Mouse (Mus musculus): ENCODE measurements around the gene Zbed5. TPM values are rescaled to one million over a fixed set of nuclear protein-coding genes. Genes with fewer than 3 reads are reported as not detected.
"Not testable (repeated sequence)": the region's sequence is repeated elsewhere in the genome, so short reads cannot be mapped to it uniquely, and the experiment has no call there.

Zbed5 gene
- polyA plus RNA-seq, 1 experiment from 2014 or later, result 8.7 TPM

- not testable (repeated sequence) for ATAC-seq (ENCODE audit: low FRiP score, low TSS enrichment); H3K27ac ChIP-seq (ENCODE audit: low read depth, low read length); H3K27me3 ChIP-seq (ENCODE audit: control insufficient read depth, insufficient read depth, low read length); H3K4me3 ChIP-seq (ENCODE audit: low read length); H3K9me3 ChIP-seq (ENCODE audit: control insufficient read depth, low read length); H3K9ac ChIP-seq (ENCODE audit: low read depth, low read length); H3K4me1 ChIP-seq (ENCODE audit: control insufficient read depth, insufficient read depth, low read length); H3K36me3 ChIP-seq (ENCODE audit: control insufficient read depth, insufficient read depth, low read length); H3K4me2 ChIP-seq (replicated peaks; ENCODE audit: low read depth, low read length)
- WGBS, result 85% methylated on average over 11 of the region's 11 CpGs
Observed at GRCm38 (mm10) chr5:129915491-129915890, 20.0 kb downstream of the Zbed5 start.

- H3K36me3 ChIP-seq (ENCODE audit: control insufficient read depth, insufficient read depth, low read length), result no peaks in the 10 kb centered on the region
- no peaks in the 10 kb centered on the region for H3K27me3 ChIP-seq (ENCODE audit: control insufficient read depth, insufficient read depth, low read length)
- H3K9ac ChIP-seq (ENCODE audit: low read depth, low read length), result no peak overlapping the region
- H3K9me3 ChIP-seq (ENCODE audit: control insufficient read depth, low read length), result no peaks in the 10 kb centered on the region
- 90% methylated on average over 24 of the region's 24 CpGs for WGBS
- H3K4me3 ChIP-seq (ENCODE audit: low read length), result no peak overlapping the region
- no peak for ATAC-seq (ENCODE audit: low FRiP score, low TSS enrichment)
- no peaks in the 10 kb centered on the region for H3K4me1 ChIP-seq (ENCODE audit: control insufficient read depth, insufficient read depth, low read length)
- no peak overlapping the region for H3K4me2 ChIP-seq (replicated peaks; ENCODE audit: low read depth, low read length)
- no peak overlapping the region for H3K27ac ChIP-seq (ENCODE audit: low read depth, low read length)
Observed at GRCm38 (mm10) chr5:129918065-129918651, 22.6 kb downstream of the Zbed5 start.

GRCm38 (mm10) chr5:129918752-129919151, 23.2 kb downstream of the Zbed5 start:
- ATAC-seq (ENCODE audit: low FRiP score, low TSS enrichment), result no peak
- H3K36me3 ChIP-seq (ENCODE audit: control insufficient read depth, insufficient read depth, low read length), result no peaks in the 10 kb centered on the region

GRCm38 (mm10) chr5:129919320-129919719, 23.8 kb downstream of the Zbed5 start:
- H3K27me3 ChIP-seq (ENCODE audit: control insufficient read depth, insufficient read depth, low read length), result no peaks in the 10 kb centered on the region
- no peak overlapping the region for H3K9ac ChIP-seq (ENCODE audit: low read depth, low read length)
- H3K4me1 ChIP-seq (ENCODE audit: control insufficient read depth, insufficient read depth, low read length), result no peaks in the 10 kb centered on the region
- no peaks in the 10 kb centered on the region for H3K36me3 ChIP-seq (ENCODE audit: control insufficient read depth, insufficient read depth, low read length)
- no peaks in the 10 kb centered on the region for H3K9me3 ChIP-seq (ENCODE audit: control insufficient read depth, low read length)
- ATAC-seq (ENCODE audit: low FRiP score, low TSS enrichment), result no peak
- WGBS, result 59% methylated on average over 8 of the region's 8 CpGs
- no peak overlapping the region for H3K4me3 ChIP-seq (ENCODE audit: low read length)
- H3K4me2 ChIP-seq (replicated peaks; ENCODE audit: low read depth, low read length), result no peak overlapping the region
- no peak overlapping the region for H3K27ac ChIP-seq (ENCODE audit: low read depth, low read length)

More at GRCm38 (mm10) chr5:129918752-129919151, 23.2 kb downstream of the Zbed5 start:
- H3K4me1 ChIP-seq (ENCODE audit: control insufficient read depth, insufficient read depth, low read length), result no peaks in the 10 kb centered on the region
- H3K27ac ChIP-seq (ENCODE audit: low read depth, low read length), result no peak overlapping the region
- no peaks in the 10 kb centered on the region for H3K9me3 ChIP-seq (ENCODE audit: control insufficient read depth, low read length)
- no peaks in the 10 kb centered on the region for H3K27me3 ChIP-seq (ENCODE audit: control insufficient read depth, insufficient read depth, low read length)
- H3K4me2 ChIP-seq (replicated peaks; ENCODE audit: low read depth, low read length), result no peak overlapping the region
- 77% methylated on average over 9 of the region's 9 CpGs for WGBS
- H3K4me3 ChIP-seq (ENCODE audit: low read length), result no peak overlapping the region
- H3K9ac ChIP-seq (ENCODE audit: low read depth, low read length), result no peak overlapping the region

- WGBS, result 96% methylated on average over 4 of the region's 4 CpGs
Observed at GRCm38 (mm10) chr5:129921972-129922371, 26.4 kb downstream of the Zbed5 start.

GRCm38 (mm10) chr5:129924820-129925452, 29.4 kb downstream of the Zbed5 start:
- no peak for ATAC-seq (ENCODE audit: low FRiP score, low TSS enrichment)
- no peak overlapping the region for H3K4me2 ChIP-seq (replicated peaks; ENCODE audit: low read depth, low read length)
- H3K27ac ChIP-seq (ENCODE audit: low read depth, low read length), result no peak overlapping the region
- H3K27me3 ChIP-seq (ENCODE audit: control insufficient read depth, insufficient read depth, low read length), result no peaks in the 10 kb centered on the region
- H3K4me1 ChIP-seq (ENCODE audit: control insufficient read depth, insufficient read depth, low read length), result no peaks in the 10 kb centered on the region
- WGBS, result 85% methylated on average over 8 of the region's 8 CpGs
- no peaks in the 10 kb centered on the region for H3K9me3 ChIP-seq (ENCODE audit: control insufficient read depth, low read length)
- no peak overlapping the region for H3K9ac ChIP-seq (ENCODE audit: low read depth, low read length)
- no peak overlapping the region for H3K4me3 ChIP-seq (ENCODE audit: low read length)
- no peaks in the 10 kb centered on the region for H3K36me3 ChIP-seq (ENCODE audit: control insufficient read depth, insufficient read depth, low read length)

More at GRCm38 (mm10) chr5:129921972-129922371, 26.4 kb downstream of the Zbed5 start:
- Histone ChIP-seq H3K4me2 (replicated peaks; ENCODE audit: low read depth, low read length) (no peak overlapping the region), H3K27me3 (ENCODE audit: control insufficient read depth, insufficient read depth, low read length) (no peaks in the 10 kb centered on the region), H3K9ac (ENCODE audit: low read depth, low read length) (no peak overlapping the region), H3K4me1 (ENCODE audit: control insufficient read depth, insufficient read depth, low read length) (no peaks in the 10 kb centered on the region), H3K9me3 (ENCODE audit: control insufficient read depth, low read length) (no peaks in the 10 kb centered on the region), H3K36me3 (ENCODE audit: control insufficient read depth, insufficient read depth, low read length) (no peaks in the 10 kb centered on the region), H3K4me3 (ENCODE audit: low read length) (no peak overlapping the region), H3K27ac (ENCODE audit: low read depth, low read length) (no peak overlapping the region)
- ATAC-seq (ENCODE audit: low FRiP score, low TSS enrichment), result no peak

- H3K4me2 ChIP-seq (replicated peaks; ENCODE audit: low read depth, low read length), result no peak overlapping the region
- no peak overlapping the region for H3K9ac ChIP-seq (ENCODE audit: low read depth, low read length)
- no peak overlapping the region for H3K27ac ChIP-seq (ENCODE audit: low read depth, low read length)
- no peaks in the 10 kb centered on the region for H3K27me3 ChIP-seq (ENCODE audit: control insufficient read depth, insufficient read depth, low read length)
- no peak overlapping the region for H3K4me3 ChIP-seq (ENCODE audit: low read length)
- H3K36me3 ChIP-seq (ENCODE audit: control insufficient read depth, insufficient read depth, low read length), result no peaks in the 10 kb centered on the region
- ATAC-seq (ENCODE audit: low FRiP score, low TSS enrichment), result no peak
- H3K4me1 ChIP-seq (ENCODE audit: control insufficient read depth, insufficient read depth, low read length), result no peaks in the 10 kb centered on the region
- 67% methylated on average over 5 of the region's 5 CpGs for WGBS
- H3K9me3 ChIP-seq (ENCODE audit: control insufficient read depth, low read length), result no peaks in the 10 kb centered on the region
Observed at GRCm38 (mm10) chr5:129925933-129926332, 30.4 kb downstream of the Zbed5 start.

GRCm38 (mm10) chr5:129929924-129930855, 34.7 kb downstream of the Zbed5 start:
- ATAC-seq (ENCODE audit: low FRiP score, low TSS enrichment), result no peak
- Histone ChIP-seq H3K9ac (ENCODE audit: low read depth, low read length) (no peak overlapping the region), H3K27ac (ENCODE audit: low read depth, low read length) (no peak overlapping the region), H3K4me3 (ENCODE audit: low read length) (no peak overlapping the region), H3K4me2 (replicated peaks; ENCODE audit: low read depth, low read length) (no peak overlapping the region), H3K27me3 (ENCODE audit: control insufficient read depth, insufficient read depth, low read length) (no peaks in the 10 kb centered on the region), H3K36me3 (ENCODE audit: control insufficient read depth, insufficient read depth, low read length) (no peaks in the 10 kb centered on the region), H3K9me3 (ENCODE audit: control insufficient read depth, low read length) (no peaks in the 10 kb centered on the region), H3K4me1 (ENCODE audit: control insufficient read depth, insufficient read depth, low read length) (no peaks in the 10 kb centered on the region)
- 56% methylated on average over 9 of the region's 9 CpGs for WGBS

GRCm38 (mm10) chr5:129936941-129937340, 41.4 kb downstream of the Zbed5 start:
- ATAC-seq (ENCODE audit: low FRiP score, low TSS enrichment), result no peak
- Histone ChIP-seq H3K9me3 (ENCODE audit: control insufficient read depth, low read length) (no peaks in the 10 kb centered on the region), H3K4me3 (ENCODE audit: low read length) (no peak overlapping the region), H3K27me3 (ENCODE audit: control insufficient read depth, insufficient read depth, low read length) (no peaks in the 10 kb centered on the region), H3K27ac (ENCODE audit: low read depth, low read length) (no peak overlapping the region), H3K36me3 (ENCODE audit: control insufficient read depth, insufficient read depth, low read length) (no peaks in the 10 kb centered on the region), H3K4me2 (replicated peaks; ENCODE audit: low read depth, low read length) (no peak overlapping the region), H3K9ac (ENCODE audit: low read depth, low read length) (no peak overlapping the region), H3K4me1 (ENCODE audit: control insufficient read depth, insufficient read depth, low read length) (no peaks in the 10 kb centered on the region)
- 49% methylated on average over 4 of the region's 4 CpGs for WGBS
